Mouse (Mus musculus) embryonic facial prominence, embryonic 15.5 days (tissue): ENCODE data around the gene Dcaf10. TPM values are rescaled to one million over a fixed set of nuclear protein-coding genes. Genes with fewer than 3 reads are reported as not detected.

Experiments
- ATAC-seq: fragments of 200-750 bp; cut with Nextera tagmentation; 2 replicates; pipeline ENCODE4 v1.8.0; 2017; ENCODE audit warnings: low read depth, moderate TSS enrichment; ENCODE audit not compliant: insufficient number of reproducible peaks, low FRiP score, low TSS enrichment
- H3K27ac ChIP-seq: fragments of 300-500 bp; sonication (generic); replicated peaks from 2 replicates; pipeline ENCODE4 v1.5.1; 2015; ENCODE audit warnings: mild to moderate bottlenecking, inconsistent platforms
- H3K27me3 ChIP-seq: fragments of 300-500 bp; sonication (generic); 2 replicates; pipeline ENCODE4 v1.6.1; 2015; ENCODE audit warnings: inconsistent platforms
- H3K36me3 ChIP-seq: fragments of 300-500 bp; sonication (generic); 2 replicates; pipeline ENCODE4 v1.6.1; 2015; ENCODE audit warnings: mild to moderate bottlenecking, inconsistent platforms
- H3K4me1 ChIP-seq: fragments of 300-500 bp; sonication (generic); 2 replicates; pipeline ENCODE4 v1.6.1; 2015; ENCODE audit warnings: inconsistent platforms
- H3K4me2 ChIP-seq: fragments of 300-500 bp; sonication (generic); replicated peaks from 2 replicates; pipeline ENCODE4 v1.6.1; 2015; ENCODE audit warnings: mild to moderate bottlenecking, inconsistent platforms
- H3K4me3 ChIP-seq: fragments of 300-500 bp; sonication (generic); replicated peaks from 2 replicates; pipeline ENCODE4 v1.5.1; 2015; ENCODE audit warnings: mild to moderate bottlenecking, inconsistent platforms
- H3K9ac ChIP-seq: fragments of 300-500 bp; sonication (generic); 2 replicates; pipeline ENCODE4 v1.6.1; 2015; ENCODE audit warnings: inconsistent platforms
- H3K9me3 ChIP-seq: fragments of 300-500 bp; sonication (generic); replicated peaks from 2 replicates; pipeline ENCODE4 v1.6.1; 2016; ENCODE audit warnings: inconsistent platforms
- WGBS: fragments of 180-500 bp; shearing (Covaris S2); methylation state at CpG from one replicate; pipeline ENCODE4 v1.1.7; 2015; 5-methylcytosine and 5-hydroxymethylcytosine counted together
- polyA plus RNA-seq: library from polyadenylated mRNA; unstranded; fragments of >200 nt; fragmentation: Nextera tagmentation; extraction: Ambion mirVana; gene quantifications from 2 replicates; pipeline ENCODE4 v1.2.1, GENCODE M21; 2015

Gene Dcaf10
- polyA plus RNA-seq, 1 experiment from 2014 or later, result 15.3 TPM

GRCm38 (mm10) chr4:45407703-45408334 lies 65.9 kb downstream of the Dcaf10 start:
- H3K4me2 ChIP-seq, result peak overlapping the region; percentile 84
- peak overlapping the region; percentile 97 for H3K27ac ChIP-seq
- under 1% methylated on average over 19 of the region's 19 CpGs for WGBS
- H3K9ac ChIP-seq, result peak overlapping the region; percentile 93
- peak overlapping the region; percentile 96 for H3K4me3 ChIP-seq
- no peaks in the 10 kb centered on the region for H3K9me3 ChIP-seq
- H3K4me1 ChIP-seq, result peaks cover 38% of the 10 kb centered on the region
- H3K36me3 ChIP-seq, result peaks cover 18% of the 10 kb centered on the region
- no peak for ATAC-seq
- no peaks in the 10 kb centered on the region for H3K27me3 ChIP-seq

- peaks cover 33% of the 10 kb centered on the region for H3K4me1 ChIP-seq
- peak within 1 kb of the TSS; percentile 84 for H3K4me2 ChIP-seq
- H3K27ac ChIP-seq, result peak within 1 kb of the TSS; percentile 97
- peak within 1 kb of the TSS; percentile 93 for H3K9ac ChIP-seq
- H3K36me3 ChIP-seq, result peaks cover 10% of the 10 kb centered on the region
- no peaks in the 10 kb centered on the region for H3K27me3 ChIP-seq
- under 1% methylated on average over 66 of the region's 67 CpGs for WGBS
- H3K9me3 ChIP-seq, result no peaks in the 10 kb centered on the region
- ATAC-seq, result peak; percentile 97
- H3K4me3 ChIP-seq, result peak within 1 kb of the TSS; percentile 96
These were observed 66.7 kb downstream of the Dcaf10 start, which contains the start of gene Slc25a51 for GRCm38 (mm10) chr4:45408427-45409132. TSS of gene Slc25a51 (minus strand) at chr4:45408766.

- H3K4me2 ChIP-seq, result peak overlapping the region; percentile 84
- WGBS, result 0% methylated on average over 10 of the region's 10 CpGs
- peaks cover 3% of the 10 kb centered on the region for H3K36me3 ChIP-seq
- H3K4me1 ChIP-seq, result peaks cover 31% of the 10 kb centered on the region
- H3K4me3 ChIP-seq, result peak overlapping the region; percentile 96
- peak overlapping the region; percentile 97 for H3K27ac ChIP-seq
- peak overlapping the region; percentile 93 for H3K9ac ChIP-seq
- no peaks in the 10 kb centered on the region for H3K27me3 ChIP-seq
- H3K9me3 ChIP-seq, result no peaks in the 10 kb centered on the region
- ATAC-seq, result 0 out of 2 replicates have a peak, but pooled peaks have one; percentile 27
These were observed 67.4 kb downstream of the Dcaf10 start for GRCm38 (mm10) chr4:45409270-45409669.

- Histone ChIP-seq H3K4me3 (no peak overlapping the region), H3K4me2 (no peak overlapping the region), H3K27ac (no peak overlapping the region), H3K9ac (no peak overlapping the region), H3K9me3 (no peaks in the 10 kb centered on the region), H3K36me3 (no peaks in the 10 kb centered on the region), H3K27me3 (no peaks in the 10 kb centered on the region), H3K4me1 (peaks cover 21% of the 10 kb centered on the region)
- 89% methylated on average over 8 of the region's 8 CpGs for WGBS
- ATAC-seq, result no peak
These were observed 69.4 kb downstream of the Dcaf10 start for GRCm38 (mm10) chr4:45411181-45411790.

- Histone ChIP-seq H3K27me3 (no peaks in the 10 kb centered on the region), H3K9me3 (no peaks in the 10 kb centered on the region), H3K4me3 (no peak overlapping the region), H3K4me2 (no peak overlapping the region), H3K36me3 (no peaks in the 10 kb centered on the region), H3K9ac (no peak overlapping the region), H3K27ac (no peak overlapping the region), H3K4me1 (peaks cover 8% of the 10 kb centered on the region)
- 62% methylated on average over 16 of the region's 16 CpGs for WGBS
- no peak for ATAC-seq
These were observed 70.7 kb downstream of the Dcaf10 start for GRCm38 (mm10) chr4:45412433-45413192.

GRCm38 (mm10) chr4:45413674-45414338 lies 71.9 kb downstream of the Dcaf10 start:
- Histone ChIP-seq H3K27ac (no peak overlapping the region), H3K9me3 (no peaks in the 10 kb centered on the region), H3K9ac (no peak overlapping the region), H3K4me2 (no peak overlapping the region), H3K27me3 (no peaks in the 10 kb centered on the region), H3K4me3 (no peak overlapping the region), H3K4me1 (peaks cover 14% of the 10 kb centered on the region), H3K36me3 (no peaks in the 10 kb centered on the region)
- ATAC-seq, result no peak
- WGBS, result 77% methylated on average over 9 of the region's 9 CpGs

- H3K27me3 ChIP-seq, result no peaks in the 10 kb centered on the region
- no peak overlapping the region for H3K27ac ChIP-seq
- no peaks in the 10 kb centered on the region for H3K36me3 ChIP-seq
- H3K9me3 ChIP-seq, result no peaks in the 10 kb centered on the region
- H3K4me3 ChIP-seq, result no peak overlapping the region
- WGBS, result 65% methylated on average over 7 of the region's 7 CpGs
- ATAC-seq, result no peak
- H3K4me2 ChIP-seq, result no peak overlapping the region
- peaks cover 30% of the 10 kb centered on the region for H3K4me1 ChIP-seq
- no peak overlapping the region for H3K9ac ChIP-seq
These were observed 74.4 kb downstream of the Dcaf10 start for GRCm38 (mm10) chr4:45416314-45416713.

GRCm38 (mm10) chr4:45418229-45418950 lies 76.5 kb downstream of the Dcaf10 start:
- WGBS, result 19% methylated on average over 10 of the region's 11 CpGs
- Histone ChIP-seq H3K9ac (no peak overlapping the region), H3K4me1 (peaks cover 40% of the 10 kb centered on the region), H3K36me3 (peaks cover 4% of the 10 kb centered on the region; the same call in 1 of the 2 replicates), H3K27ac (no peak overlapping the region), H3K4me2 (peak overlapping the region; percentile 36; the same call in 1 of the 2 replicates), H3K27me3 (no peaks in the 10 kb centered on the region), H3K4me3 (no peak overlapping the region), H3K9me3 (no peaks in the 10 kb centered on the region)
- no peak; the same call in 1 of the 2 replicates for ATAC-seq

GRCm38 (mm10) chr4:45419051-45419450 lies 77.2 kb downstream of the Dcaf10 start:
- WGBS, result 82% methylated on average over 4 of the region's 4 CpGs
- no peak overlapping the region for H3K4me2 ChIP-seq

GRCm38 (mm10) chr4:45420733-45421132 lies 78.8 kb downstream of the Dcaf10 start:
- H3K9ac ChIP-seq, result no peak overlapping the region
- WGBS, result 42% methylated on average over 3 of the region's 3 CpGs
- H3K36me3 ChIP-seq, result peaks cover 4% of the 10 kb centered on the region; the same call in 1 of the 2 replicates
- H3K4me2 ChIP-seq, result no peak overlapping the region
- no peaks in the 10 kb centered on the region for H3K27me3 ChIP-seq
- H3K4me3 ChIP-seq, result no peak overlapping the region
- H3K4me1 ChIP-seq, result peaks cover 46% of the 10 kb centered on the region
- no peak for ATAC-seq
- H3K9me3 ChIP-seq, result no peaks in the 10 kb centered on the region
- H3K27ac ChIP-seq, result peak overlapping the region; percentile 44; the same call in 1 of the 2 replicates

More at GRCm38 (mm10) chr4:45419051-45419450, 77.2 kb downstream of the Dcaf10 start:
- no peak overlapping the region for H3K9ac ChIP-seq
- H3K27me3 ChIP-seq, result no peaks in the 10 kb centered on the region
- no peaks in the 10 kb centered on the region for H3K9me3 ChIP-seq
- H3K4me1 ChIP-seq, result peaks cover 46% of the 10 kb centered on the region
- ATAC-seq, result no peak
- peaks cover 4% of the 10 kb centered on the region; the same call in 1 of the 2 replicates for H3K36me3 ChIP-seq
- no peak overlapping the region for H3K27ac ChIP-seq
- no peak overlapping the region for H3K4me3 ChIP-seq
